Mouse (Mus musculus) 3134 (cell line): ENCODE results near the gene Il20.

Experiments
- DNase-seq: peaks from one replicate; pipeline ENCODE4 v3.0.0-alpha.2; 2011; ENCODE audit warnings: low spot score; ENCODE audit not compliant: insufficient read length; ENCODE audit errors: extremely low read depth

The Il20 gene

DNA sequence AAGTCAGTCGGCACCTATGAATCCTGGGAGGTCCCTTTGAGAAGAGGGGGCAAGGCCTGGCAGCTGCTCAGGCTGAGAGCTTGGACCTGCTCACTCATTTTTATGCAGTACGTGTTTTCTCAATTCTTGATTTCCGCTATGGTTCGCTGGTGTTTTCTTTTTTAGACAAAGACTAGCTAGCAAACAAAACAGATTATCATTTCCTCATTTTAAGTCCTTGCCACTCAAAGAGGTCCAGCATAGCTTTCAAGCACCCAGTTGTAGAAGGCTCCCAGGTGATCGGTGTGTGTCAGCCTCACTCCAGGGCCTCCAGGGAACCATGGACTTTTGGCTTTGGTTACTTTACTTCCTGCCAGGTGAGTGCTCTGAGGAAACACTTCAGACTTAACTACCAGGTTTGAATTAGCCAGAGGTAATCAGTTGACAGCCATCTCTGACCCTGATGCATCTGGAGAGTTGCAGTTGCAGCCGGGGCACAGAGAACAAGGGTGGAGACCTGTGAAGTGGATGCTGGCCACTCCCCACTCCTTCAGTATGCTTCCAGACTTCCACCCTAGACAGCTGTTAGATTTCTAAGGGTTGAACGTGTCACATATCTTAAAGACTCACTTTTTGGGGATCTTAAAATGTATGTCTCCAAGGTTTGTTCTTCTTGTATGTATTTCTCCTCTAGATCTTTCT lies 45.6 kb downstream of the Il20 start, which contains the start of gene Fcmr:
Gene Fcmr, plus strand, starts transcription at position 129 of the 681 bp plus-strand sequence.
- DNase-seq, result no peak

GRCm38 (mm10) chr1:130864741-130865140 lies 46.5 kb downstream of the Il20 start:
- DNase-seq, result no peak

- DNase-seq, result no peak
These were observed 47.0 kb downstream of the Il20 start for GRCm38 (mm10) chr1:130864238-130864637.

- no peak for DNase-seq
These were observed 53.8 kb downstream of the Il20 start for GRCm38 (mm10) chr1:130857456-130857855.
